Mouse (Mus musculus) limb, embryonic 12.5 days (tissue): ENCODE results near the gene Chd2. TPM values are rescaled to one million over a fixed set of nuclear protein-coding genes. Genes with fewer than 3 reads are reported as not detected.

ENCODE experiments used
- ATAC-seq: fragments of 200-750 bp; cut with Nextera tagmentation; 2 replicates; pipeline ENCODE4 v1.8.0; 2017; ENCODE audit warnings: low read depth, moderate TSS enrichment; ENCODE audit not compliant: insufficient number of reproducible peaks, insufficient read depth, low FRiP score, low TSS enrichment
- H3K27ac ChIP-seq: fragments of 300-500 bp; sonication (generic); 2 replicates; pipeline ENCODE4 v1.5.1; 2016; ENCODE audit warnings: mild to moderate bottlenecking, moderate library complexity
- H3K27me3 ChIP-seq: fragments of 300-500 bp; sonication (generic); 2 replicates; pipeline ENCODE4 v1.6.1; 2016; ENCODE audit warnings: mild to moderate bottlenecking, moderate library complexity
- H3K36me3 ChIP-seq: fragments of 300-500 bp; sonication (generic); 2 replicates; pipeline ENCODE4 v1.6.1; 2016; ENCODE audit warnings: mild to moderate bottlenecking, moderate library complexity
- H3K4me1 ChIP-seq: fragments of 300-500 bp; sonication (generic); replicated peaks from 2 replicates; pipeline ENCODE4 v1.6.1; 2016
- H3K4me2 ChIP-seq: fragments of 300-500 bp; sonication (generic); 2 replicates; pipeline ENCODE4 v1.6.1; 2016; ENCODE audit warnings: mild to moderate bottlenecking, moderate library complexity
- H3K4me3 ChIP-seq: fragments of 300-500 bp; sonication (generic); replicated peaks from 2 replicates; pipeline ENCODE4 v1.5.1; 2016; ENCODE audit warnings: mild to moderate bottlenecking
- H3K9ac ChIP-seq: fragments of 300-500 bp; sonication (generic); replicated peaks from 2 replicates; pipeline ENCODE4 v1.6.1; 2016; ENCODE audit warnings: mild to moderate bottlenecking, moderate library complexity
- H3K9me3 ChIP-seq: fragments of 300-500 bp; sonication (generic); 2 replicates; pipeline ENCODE4 v1.6.1; 2016; ENCODE audit warnings: mild to moderate bottlenecking, moderate library complexity
- WGBS: fragments of 180-500 bp; shearing (Covaris S2); methylation state at CpG from one replicate; pipeline ENCODE4 v1.1.7; 2016; 5-methylcytosine and 5-hydroxymethylcytosine counted together
- polyA plus RNA-seq: library from polyadenylated mRNA; unstranded; fragments of >200 nt; fragmentation: Nextera tagmentation; extraction: Ambion mirVana; gene quantifications from 2 replicates; pipeline ENCODE4 v1.2.1, GENCODE M21; 2016

Gene Chd2
- polyA plus RNA-seq, 1 experiment from 2014 or later: 70.3 TPM

DNA sequence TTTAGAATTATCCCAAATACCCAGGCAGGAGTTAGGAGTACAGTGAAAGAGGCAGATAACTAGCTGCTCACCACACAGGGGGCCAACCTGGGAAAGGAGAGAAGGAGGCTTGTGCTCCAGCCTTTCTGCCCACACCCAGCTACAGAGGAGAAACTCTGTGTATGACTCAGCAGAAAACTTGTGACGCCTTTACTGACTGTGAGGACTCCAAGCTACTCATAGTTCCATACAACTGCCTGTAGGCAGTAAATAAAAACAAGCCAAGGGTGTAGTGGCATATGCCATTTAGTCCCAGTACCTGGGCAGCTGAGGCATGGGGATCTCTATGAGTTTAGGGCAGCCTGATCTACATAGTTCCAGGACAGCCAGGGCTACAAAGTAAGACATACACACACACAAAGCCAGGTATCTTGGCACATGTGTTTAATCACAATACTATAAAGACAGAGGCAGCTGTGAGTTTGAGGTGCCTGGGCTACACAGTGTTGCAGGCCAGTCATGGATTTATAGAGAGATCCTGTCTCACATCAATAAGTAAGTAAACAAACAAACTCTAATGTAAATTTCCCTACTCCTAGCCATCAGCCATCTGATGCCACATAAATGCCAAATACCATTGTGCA, 24.1 kb downstream of the Chd2 start:
- Histone ChIP-seq H3K9ac (no peak overlapping the region), H3K4me1 (0 out of 2 replicates have a peak, but pooled peaks cover 3% of the 10 kb centered on the region), H3K4me3 (no peak overlapping the region), H3K36me3 (peaks cover 84% of the 10 kb centered on the region), H3K27me3 (no peaks in the 10 kb centered on the region), H3K9me3 (no peaks in the 10 kb centered on the region), H3K27ac (0 out of 2 replicates have a peak overlapping the region, but pooled peaks have one; percentile 9), H3K4me2 (no peak overlapping the region)
- WGBS: 58% methylated on average over 1 of the region's 1 CpGs
- no peak for ATAC-seq

DNA sequence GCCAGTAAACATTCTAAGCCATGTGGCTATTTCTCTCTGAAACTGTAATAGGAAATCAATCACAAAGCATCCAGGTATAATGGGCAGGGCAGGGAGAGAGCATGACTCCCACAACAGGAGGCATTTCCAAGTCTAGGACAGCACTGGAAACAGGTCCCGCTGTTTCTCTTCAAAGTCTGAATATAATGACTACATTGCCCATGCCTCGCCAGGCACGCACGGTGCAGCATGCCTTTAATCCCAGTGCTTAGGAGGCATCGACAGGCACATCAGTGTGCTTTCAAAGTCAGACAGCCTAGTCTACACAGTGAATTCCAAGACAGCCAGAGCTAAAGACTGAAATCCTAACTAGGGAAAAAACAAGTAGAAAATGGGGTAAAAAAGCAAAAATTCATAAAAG, 24.8 kb downstream of the Chd2 start:
- Histone ChIP-seq H3K9ac (no peak overlapping the region), H3K27me3 (no peaks in the 10 kb centered on the region), H3K9me3 (no peaks in the 10 kb centered on the region), H3K4me1 (0 out of 2 replicates have a peak, but pooled peaks cover 3% of the 10 kb centered on the region), H3K27ac (no peak overlapping the region), H3K4me3 (no peak overlapping the region), H3K4me2 (no peak overlapping the region), H3K36me3 (peaks cover 88% of the 10 kb centered on the region)
- WGBS: 79% methylated on average over 5 of the region's 5 CpGs
- no peak for ATAC-seq

DNA sequence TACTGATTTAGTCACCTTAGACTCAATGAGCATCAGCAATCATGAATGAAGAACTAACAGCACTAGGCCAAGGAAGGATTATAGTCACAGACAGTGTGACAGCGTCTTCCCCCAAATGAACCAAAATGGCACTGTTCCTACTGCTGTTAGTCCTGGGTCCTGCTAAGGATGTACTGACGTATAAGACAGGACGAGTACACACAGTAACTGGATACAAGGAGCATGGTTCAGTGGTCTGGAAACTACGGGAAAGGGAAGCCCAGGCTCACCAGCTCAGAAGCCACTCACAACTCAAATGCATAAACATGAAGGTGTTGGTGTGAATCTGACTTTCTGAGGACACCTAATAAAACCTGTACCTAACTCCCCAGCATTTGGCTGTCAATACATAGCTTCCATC, 27.1 kb downstream of the Chd2 start:
- no peaks in the 10 kb centered on the region for H3K9me3 ChIP-seq
- no peak overlapping the region for H3K4me3 ChIP-seq
- H3K27ac ChIP-seq: no peak overlapping the region
- no peaks in the 10 kb centered on the region for H3K27me3 ChIP-seq
- 92% methylated on average over 4 of the region's 4 CpGs for WGBS
- no peak overlapping the region for H3K4me2 ChIP-seq
- ATAC-seq: no peak
- no peak overlapping the region for H3K9ac ChIP-seq
- H3K36me3 ChIP-seq: peaks cover 93% of the 10 kb centered on the region
- H3K4me1 ChIP-seq: 0 out of 2 replicates have a peak, but pooled peaks cover 3% of the 10 kb centered on the region

DNA sequence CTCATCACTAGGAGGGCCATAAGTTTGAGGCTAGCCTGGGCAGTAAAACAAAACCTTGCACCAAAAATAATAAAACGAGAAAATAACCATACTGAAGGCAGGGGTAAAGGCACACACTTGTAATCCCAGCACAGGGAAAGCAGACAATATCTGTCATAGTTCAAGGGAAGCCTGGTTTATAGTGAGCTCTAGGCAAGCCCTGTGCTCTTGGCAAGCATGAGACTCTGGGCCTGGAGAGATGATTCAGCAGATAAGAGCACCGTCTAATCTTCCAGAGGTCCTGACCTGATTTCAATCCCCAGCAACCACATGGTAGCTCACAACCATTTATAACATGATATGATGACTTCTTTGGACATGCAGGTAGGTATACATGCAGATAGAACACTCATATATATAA, 29.2 kb downstream of the Chd2 start:
- no peak for ATAC-seq
- Histone ChIP-seq H3K9ac (no peak overlapping the region), H3K9me3 (no peaks in the 10 kb centered on the region), H3K27me3 (no peaks in the 10 kb centered on the region), H3K4me2 (no peak overlapping the region), H3K4me1 (0 out of 2 replicates have a peak, but pooled peaks cover 1% of the 10 kb centered on the region), H3K36me3 (peaks cover 98% of the 10 kb centered on the region), H3K27ac (no peak overlapping the region), H3K4me3 (no peak overlapping the region)
- 83% methylated on average over 2 of the region's 2 CpGs for WGBS

DNA sequence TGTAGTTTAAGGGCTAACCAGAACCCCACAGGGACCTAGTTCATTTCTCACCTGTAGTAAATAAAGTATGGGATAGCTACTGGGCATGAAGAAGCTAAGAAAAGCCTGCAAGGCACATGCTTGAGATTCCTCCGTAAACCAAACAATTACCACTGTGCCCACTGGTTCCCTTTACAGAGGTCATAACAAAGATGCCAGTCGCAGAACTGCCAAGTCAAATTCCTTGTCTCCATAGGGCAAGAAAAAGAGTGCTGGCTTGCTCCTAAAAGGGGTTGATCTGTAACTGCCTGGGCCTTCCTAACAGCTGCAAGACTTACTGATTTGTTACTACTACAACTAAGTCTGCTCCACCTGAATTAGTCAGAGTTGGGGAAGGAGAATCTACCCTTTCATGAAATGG, 32.9 kb downstream of the Chd2 start:
- WGBS: 94% methylated on average over 2 of the region's 2 CpGs
- peaks cover 99% of the 10 kb centered on the region for H3K36me3 ChIP-seq
- no peak overlapping the region for H3K27ac ChIP-seq
- no peak for ATAC-seq
- H3K27me3 ChIP-seq: no peaks in the 10 kb centered on the region
- H3K9ac ChIP-seq: no peak overlapping the region
- no peaks in the 10 kb centered on the region for H3K9me3 ChIP-seq
- no peaks in the 10 kb centered on the region for H3K4me1 ChIP-seq
- no peak overlapping the region for H3K4me2 ChIP-seq
- H3K4me3 ChIP-seq: no peak overlapping the region

DNA sequence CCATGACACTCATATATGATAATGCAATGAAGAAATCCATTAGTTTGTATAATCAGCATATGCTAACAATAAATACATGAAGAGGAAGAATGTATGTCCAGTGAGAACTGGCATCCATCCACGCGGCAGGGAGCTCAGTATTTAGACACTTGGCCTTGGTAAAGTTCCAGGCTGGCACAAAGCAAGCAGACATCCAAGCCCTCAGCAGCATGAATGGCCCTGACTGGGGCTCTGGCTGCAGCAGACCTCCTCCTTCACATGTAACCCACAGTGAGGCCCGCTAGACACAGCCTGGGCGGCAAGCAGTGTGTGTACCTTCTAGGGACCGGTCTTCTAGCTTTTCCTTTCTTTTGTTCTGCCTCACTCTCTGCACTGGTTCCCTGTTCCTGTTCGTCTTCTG, 34.1 kb downstream of the Chd2 start:
- 94% methylated on average over 6 of the region's 6 CpGs for WGBS
- Histone ChIP-seq H3K36me3 (peaks cover 96% of the 10 kb centered on the region), H3K4me1 (no peaks in the 10 kb centered on the region), H3K9me3 (no peaks in the 10 kb centered on the region), H3K4me3 (no peak overlapping the region), H3K27ac (no peak overlapping the region), H3K9ac (no peak overlapping the region), H3K27me3 (no peaks in the 10 kb centered on the region), H3K4me2 (no peak overlapping the region)
- ATAC-seq: no peak

DNA sequence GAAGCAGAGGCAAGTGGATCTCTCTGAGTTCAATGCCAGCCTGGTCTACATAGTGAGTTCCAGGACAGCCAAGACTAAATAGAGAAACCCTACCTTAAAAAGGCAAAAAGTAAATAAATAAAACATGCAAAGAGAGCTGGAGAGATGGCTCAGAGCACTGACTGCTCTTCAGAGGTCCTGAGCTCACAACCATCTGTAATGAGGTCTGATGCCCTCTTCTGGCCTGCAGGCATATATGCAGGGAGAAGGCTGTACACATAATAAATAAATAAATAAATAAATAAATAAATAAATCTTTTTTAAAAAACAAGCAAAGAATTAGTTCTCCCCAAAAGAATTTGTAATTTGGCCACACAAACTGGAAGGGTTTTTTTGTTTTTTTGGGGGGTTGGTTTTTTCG, 34.8 kb downstream of the Chd2 start:
- Histone ChIP-seq H3K27ac (no peak overlapping the region), H3K4me2 (no peak overlapping the region), H3K9ac (no peak overlapping the region), H3K4me1 (no peaks in the 10 kb centered on the region), H3K4me3 (no peak overlapping the region), H3K27me3 (no peaks in the 10 kb centered on the region), H3K36me3 (peaks cover 96% of the 10 kb centered on the region), H3K9me3 (no peaks in the 10 kb centered on the region)
- 100% methylated on average over 1 of the region's 1 CpGs for WGBS
- ATAC-seq: no peak

DNA sequence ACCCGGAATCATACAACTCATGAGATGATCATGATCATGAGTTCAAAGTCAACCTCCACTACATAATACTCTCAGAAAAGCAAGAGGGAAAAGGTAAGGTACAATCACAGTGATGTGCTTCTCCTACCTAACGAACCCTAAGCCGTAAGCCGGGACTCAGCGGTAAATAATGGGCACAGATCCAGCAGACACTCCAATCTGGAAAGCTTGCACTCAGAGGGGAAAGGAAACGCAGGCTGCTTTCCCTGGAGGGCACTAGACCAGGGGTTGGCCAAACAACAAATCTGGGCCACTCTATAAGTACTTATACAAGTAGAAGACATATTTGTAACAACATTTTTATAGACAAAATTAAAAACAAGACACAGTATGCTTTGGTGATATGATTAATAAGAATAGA, 36.4 kb downstream of the Chd2 start:
- Histone ChIP-seq H3K4me2 (no peak overlapping the region), H3K4me1 (no peaks in the 10 kb centered on the region), H3K9ac (no peak overlapping the region), H3K27me3 (no peaks in the 10 kb centered on the region), H3K9me3 (no peaks in the 10 kb centered on the region), H3K27ac (no peak overlapping the region), H3K4me3 (no peak overlapping the region), H3K36me3 (peaks cover 96% of the 10 kb centered on the region)
- no peak for ATAC-seq
- WGBS: 91% methylated on average over 6 of the region's 6 CpGs

DNA sequence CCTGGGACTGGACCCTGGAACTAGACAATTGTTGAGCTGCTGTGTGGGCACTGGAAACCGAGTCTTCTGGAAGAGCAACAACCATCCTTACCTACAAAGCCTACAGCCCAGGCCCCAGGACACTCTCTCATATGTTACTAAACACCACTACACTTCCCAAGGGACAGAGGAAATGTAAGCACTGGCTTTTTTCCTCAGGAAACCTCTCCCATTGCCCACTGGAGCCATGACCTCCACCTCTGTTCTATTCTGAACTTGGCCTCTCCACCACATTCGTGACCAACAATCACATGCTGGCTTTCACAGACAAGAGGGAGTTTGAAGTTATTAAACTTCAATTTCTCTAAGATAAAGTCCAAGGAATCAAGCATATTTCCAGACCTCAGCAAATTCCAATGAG, 43.4 kb downstream of the Chd2 start:
- H3K9me3 ChIP-seq: no peaks in the 10 kb centered on the region
- H3K4me3 ChIP-seq: no peak overlapping the region
- ATAC-seq: no peak
- no peaks in the 10 kb centered on the region for H3K27me3 ChIP-seq
- no peak overlapping the region for H3K27ac ChIP-seq
- H3K4me2 ChIP-seq: no peak overlapping the region
- 94% methylated on average over 2 of the region's 2 CpGs for WGBS
- H3K36me3 ChIP-seq: peaks cover 90% of the 10 kb centered on the region
- no peaks in the 10 kb centered on the region for H3K4me1 ChIP-seq
- no peak overlapping the region for H3K9ac ChIP-seq

DNA sequence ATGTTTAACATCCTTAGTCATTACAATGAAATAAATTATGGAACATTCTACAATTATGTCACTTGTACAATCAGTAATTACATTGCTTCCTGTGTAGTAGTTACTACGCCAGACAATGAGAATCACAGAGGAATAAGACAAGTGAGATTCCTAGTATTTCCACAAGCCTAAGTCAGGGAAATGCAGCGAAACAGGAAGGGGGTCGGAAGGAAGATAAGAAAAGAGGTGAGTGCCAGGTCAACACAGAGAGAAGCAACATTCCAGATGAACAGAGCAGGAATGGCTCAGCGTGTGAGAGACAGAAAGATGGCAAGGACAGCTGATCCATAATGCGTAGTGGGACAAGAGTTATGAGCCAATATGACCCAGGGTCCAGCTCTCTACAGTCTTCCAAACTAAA, 52.4 kb downstream of the Chd2 start:
- 92% methylated on average over 5 of the region's 5 CpGs for WGBS
- Histone ChIP-seq H3K27me3 (no peaks in the 10 kb centered on the region), H3K36me3 (peaks cover 92% of the 10 kb centered on the region), H3K9ac (no peak overlapping the region), H3K9me3 (no peaks in the 10 kb centered on the region), H3K4me2 (no peak overlapping the region), H3K4me3 (no peak overlapping the region), H3K4me1 (no peaks in the 10 kb centered on the region), H3K27ac (no peak overlapping the region)
- ATAC-seq: no peak

DNA sequence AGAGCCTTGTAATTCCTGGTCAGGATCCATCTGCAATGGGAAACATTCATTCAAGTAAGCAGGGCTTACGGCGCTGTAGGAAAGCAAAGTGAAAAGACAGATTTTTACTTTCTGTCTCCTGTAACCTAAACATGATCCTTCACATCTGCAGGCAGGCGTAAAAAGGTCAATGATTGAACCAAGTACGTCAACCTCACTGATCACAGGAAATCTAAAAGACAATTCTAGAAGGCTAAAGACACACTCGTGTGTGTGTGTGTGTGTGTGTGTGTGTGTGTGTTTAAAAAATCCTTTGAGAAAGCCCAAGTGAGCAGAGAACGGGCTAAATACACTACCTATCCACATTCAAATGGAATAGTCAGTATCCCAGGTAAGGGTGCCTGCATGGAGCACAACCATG, 60.5 kb downstream of the Chd2 start:
- no peak for ATAC-seq
- H3K9ac ChIP-seq: no peak overlapping the region
- H3K27ac ChIP-seq: no peak overlapping the region
- H3K4me3 ChIP-seq: no peak overlapping the region
- no peak overlapping the region for H3K4me2 ChIP-seq
- H3K4me1 ChIP-seq: no peaks in the 10 kb centered on the region
- no peaks in the 10 kb centered on the region for H3K27me3 ChIP-seq
- H3K9me3 ChIP-seq: no peaks in the 10 kb centered on the region
- WGBS: 83% methylated on average over 6 of the region's 6 CpGs
- H3K36me3 ChIP-seq: peaks cover 90% of the 10 kb centered on the region

DNA sequence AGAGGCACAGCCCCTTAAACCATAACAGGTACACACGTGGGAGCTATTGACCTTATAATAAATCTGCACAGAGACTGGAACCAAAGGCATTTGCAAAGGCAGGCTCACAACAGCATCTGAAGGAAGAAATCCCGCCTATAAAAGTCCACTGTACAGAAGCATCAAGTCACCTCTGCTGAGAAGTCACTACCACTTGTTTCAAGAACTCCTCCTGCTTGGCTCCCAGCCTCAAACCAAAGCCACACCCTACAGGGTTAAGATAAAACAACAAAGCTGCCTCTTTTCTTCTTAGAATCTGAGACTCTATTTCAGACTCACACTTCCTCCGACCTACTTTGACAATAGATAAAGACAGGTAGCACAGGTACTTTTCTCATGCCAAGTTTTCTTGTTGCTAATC, 62.1 kb downstream of the Chd2 start:
- Histone ChIP-seq H3K4me1 (no peaks in the 10 kb centered on the region), H3K9me3 (no peaks in the 10 kb centered on the region), H3K36me3 (peaks cover 95% of the 10 kb centered on the region), H3K4me3 (no peak overlapping the region), H3K27me3 (no peaks in the 10 kb centered on the region), H3K27ac (no peak overlapping the region), H3K4me2 (no peak overlapping the region), H3K9ac (no peak overlapping the region)
- ATAC-seq: no peak
- WGBS: 65% methylated on average over 3 of the region's 3 CpGs
